Mouse (Mus musculus) kidney, embryonic 15.5 days (tissue): ENCODE measurements around the gene Smad9. TPM values are rescaled to one million over a fixed set of nuclear protein-coding genes. Genes with fewer than 3 reads are reported as not detected.
A peak's percentile ranks its signal among the peaks of the same experiment; 100 is the strongest.
"Not testable (repeated sequence)": the region's sequence is repeated elsewhere in the genome, so short reads cannot be mapped to it uniquely, and the experiment has no call there.

Source experiments
- ATAC-seq: fragments of 200-750 bp; cut with Nextera tagmentation; replicated peaks from 2 replicates; pipeline ENCODE4 v1.8.0; 2017; ENCODE audit warnings: moderate TSS enrichment; ENCODE audit not compliant: low FRiP score
- H3K27ac ChIP-seq: fragments of 300-500 bp; sonication (generic); 2 replicates; pipeline ENCODE4 v1.5.1; 2015; ENCODE audit warnings: mild to moderate bottlenecking, inconsistent platforms
- H3K27me3 ChIP-seq: fragments of 300-500 bp; sonication (generic); 2 replicates; pipeline ENCODE4 v1.6.1; 2015; ENCODE audit warnings: inconsistent platforms
- H3K36me3 ChIP-seq: fragments of 300-500 bp; sonication (generic); 2 replicates; pipeline ENCODE4 v1.6.1; 2015; ENCODE audit warnings: inconsistent platforms
- H3K4me1 ChIP-seq: fragments of 300-500 bp; sonication (generic); 2 replicates; pipeline ENCODE4 v1.6.1; 2015; ENCODE audit warnings: inconsistent platforms
- H3K4me2 ChIP-seq: fragments of 300-500 bp; sonication (generic); 2 replicates; pipeline ENCODE4 v1.6.1; 2015; ENCODE audit warnings: moderate library complexity, mild to moderate bottlenecking, inconsistent platforms
- H3K4me3 ChIP-seq: fragments of 300-500 bp; sonication (generic); replicated peaks from 2 replicates; pipeline ENCODE4 v1.5.1; 2015; ENCODE audit warnings: mild to moderate bottlenecking, inconsistent platforms
- H3K9ac ChIP-seq: fragments of 300-500 bp; sonication (generic); 2 replicates; pipeline ENCODE4 v1.6.1; 2015; ENCODE audit warnings: mild to moderate bottlenecking, inconsistent platforms
- H3K9me3 ChIP-seq: fragments of 300-500 bp; sonication (generic); replicated peaks from 2 replicates; pipeline ENCODE4 v1.6.1; 2016; ENCODE audit warnings: inconsistent platforms
- WGBS: fragments of 180-500 bp; shearing (Covaris S2); methylation state at CpG from one replicate; pipeline ENCODE4 v1.1.7; 2015; ENCODE audit warnings: mixed read lengths; 5-methylcytosine and 5-hydroxymethylcytosine counted together
- polyA plus RNA-seq: library from polyadenylated mRNA; unstranded; fragments of >200 nt; fragmentation: Nextera tagmentation; extraction: Ambion mirVana; gene quantifications from 2 replicates; pipeline ENCODE4 v1.2.1, GENCODE M21; 2015

Gene Smad9
- polyA plus RNA-seq, 1 experiment from 2014 or later: 1.5 TPM

DNA sequence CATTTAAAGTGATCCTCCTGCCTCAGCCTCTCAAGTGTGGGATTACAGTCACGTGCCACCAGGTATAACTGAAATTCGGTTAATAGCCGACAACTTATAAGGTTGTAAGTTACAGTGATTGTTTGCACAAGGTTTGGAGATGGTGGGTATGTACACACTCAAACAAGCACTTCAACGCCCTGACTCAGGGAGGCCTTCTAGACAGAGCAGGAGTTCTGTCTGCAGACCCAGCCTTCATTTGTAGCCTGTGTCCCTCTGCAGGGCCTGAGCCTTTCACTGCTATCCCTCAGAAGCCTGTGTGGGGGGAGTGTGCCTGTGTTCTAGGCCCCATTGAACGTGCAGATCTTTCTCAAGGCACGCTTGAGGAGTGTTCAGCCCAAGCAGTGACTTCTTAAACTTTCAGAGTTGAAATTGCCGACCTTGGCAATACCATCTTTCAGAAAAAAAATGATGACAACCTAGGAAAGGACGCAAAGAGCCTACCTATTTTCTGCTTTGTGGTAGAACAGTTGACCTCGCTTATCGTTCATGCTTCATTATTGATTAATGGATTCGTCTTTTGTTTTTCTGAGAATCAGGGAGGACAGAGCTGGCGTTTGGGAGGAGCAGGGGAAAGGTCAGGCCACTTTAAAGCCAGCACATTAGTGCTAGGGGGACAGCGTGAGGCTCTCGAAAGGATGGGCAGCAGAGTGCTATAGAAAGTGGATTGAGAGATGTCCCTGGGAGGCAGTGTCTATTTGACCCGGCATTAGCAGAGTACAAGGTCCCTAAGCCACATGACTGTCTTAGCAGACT, 5.1 kb downstream of the Smad9 start:
- Histone ChIP-seq H3K9me3 (no peaks in the 10 kb centered on the region), H3K27ac (no peak overlapping the region), H3K9ac (no peak overlapping the region), H3K27me3 (no peaks in the 10 kb centered on the region), H3K4me1 (peaks cover 30% of the 10 kb centered on the region), H3K4me2 (no peak overlapping the region), H3K36me3 (no peaks in the 10 kb centered on the region), H3K4me3 (no peak overlapping the region)
- WGBS: 56% methylated on average over 15 of the region's 15 CpGs
- ATAC-seq: no peak

GRCm38 (mm10) chr3:54761258-54761657, 5.9 kb downstream of the Smad9 start:
- no peaks in the 10 kb centered on the region for H3K36me3 ChIP-seq
- H3K9ac ChIP-seq: no peak overlapping the region
- H3K9me3 ChIP-seq: no peaks in the 10 kb centered on the region
- ATAC-seq: no peak
- H3K4me2 ChIP-seq: no peak overlapping the region
- no peaks in the 10 kb centered on the region for H3K27me3 ChIP-seq
- H3K27ac ChIP-seq: no peak overlapping the region
- 100% methylated on average over 1 of the region's 1 CpGs for WGBS
- H3K4me1 ChIP-seq: peaks cover 23% of the 10 kb centered on the region
- H3K4me3 ChIP-seq: no peak overlapping the region

GRCm38 (mm10) chr3:54764418-54764817, 9.0 kb downstream of the Smad9 start:
- 70% methylated on average over 18 of the region's 18 CpGs for WGBS
- Histone ChIP-seq H3K4me1 (0 out of 2 replicates have a peak, but pooled peaks cover 9% of the 10 kb centered on the region), H3K9ac (no peak overlapping the region), H3K4me3 (peak overlapping the region; percentile 13; the same call in 1 of the 2 replicates), H3K9me3 (no peaks in the 10 kb centered on the region), H3K4me2 (peak overlapping the region; percentile 39), H3K27ac (no peak overlapping the region), H3K36me3 (no peaks in the 10 kb centered on the region), H3K27me3 (no peaks in the 10 kb centered on the region)
- ATAC-seq: no peak

DNA sequence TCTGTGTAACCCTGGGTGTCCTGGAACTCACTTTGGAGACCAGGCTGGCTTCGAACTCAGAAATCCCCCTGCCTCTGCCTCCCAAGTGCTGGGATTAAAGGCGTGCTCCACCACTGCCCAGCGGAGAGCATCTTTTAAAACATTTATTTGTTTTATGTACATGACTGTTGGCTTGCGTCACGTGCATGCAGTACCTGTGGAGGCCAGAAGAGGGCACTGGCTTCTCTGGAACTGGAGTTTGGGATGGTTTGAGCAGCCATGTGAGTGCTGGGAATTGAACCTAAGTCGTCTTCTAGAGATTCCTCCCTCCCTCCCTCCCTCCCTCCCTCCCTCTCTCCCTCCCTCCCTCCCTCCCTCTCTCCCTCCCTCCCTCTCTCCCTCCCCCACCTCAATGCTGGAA, 10.1 kb downstream of the Smad9 start:
- H3K9me3 ChIP-seq, H3K36me3 ChIP-seq, H3K27ac ChIP-seq, H3K4me1 ChIP-seq, ATAC-seq, H3K9ac ChIP-seq, H3K27me3 ChIP-seq, H3K4me2 ChIP-seq, H3K4me3 ChIP-seq: not testable (repeated sequence)
- 93% methylated on average over 6 of the region's 6 CpGs for WGBS

DNA sequence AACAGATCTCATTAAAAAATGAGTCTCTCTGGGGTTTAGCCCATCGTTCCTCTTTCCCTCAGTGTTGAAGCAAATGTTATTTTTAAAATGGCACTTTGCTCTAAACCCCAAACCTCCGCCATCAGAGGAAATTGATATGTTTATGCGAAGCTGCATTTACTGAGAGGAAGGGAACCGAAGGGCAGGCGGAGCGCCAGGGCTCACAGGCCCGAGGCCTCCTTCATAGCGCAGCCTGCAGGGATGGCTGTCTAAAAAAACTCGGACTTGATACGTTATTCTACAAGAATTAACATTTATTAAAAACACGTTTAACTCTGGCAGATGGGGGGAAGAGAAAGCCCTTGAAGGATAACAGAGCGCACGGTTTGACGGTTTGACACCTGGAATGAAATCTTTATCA, 10.7 kb downstream of the Smad9 start:
- H3K9ac ChIP-seq: no peak overlapping the region
- WGBS: 78% methylated on average over 14 of the region's 14 CpGs
- ATAC-seq: no peak
- no peak overlapping the region for H3K4me3 ChIP-seq
- H3K36me3 ChIP-seq: no peaks in the 10 kb centered on the region
- no peaks in the 10 kb centered on the region for H3K27me3 ChIP-seq
- H3K9me3 ChIP-seq: no peaks in the 10 kb centered on the region
- H3K27ac ChIP-seq: no peak overlapping the region
- 0 out of 2 replicates have a peak, but pooled peaks cover 5% of the 10 kb centered on the region for H3K4me1 ChIP-seq
- H3K4me2 ChIP-seq: no peak overlapping the region

- 77% methylated on average over 5 of the region's 5 CpGs for WGBS
Measured at GRCm38 (mm10) chr3:54766811-54767210, 11.4 kb downstream of the Smad9 start.

GRCm38 (mm10) chr3:54768592-54768991, 13.2 kb downstream of the Smad9 start:
- ATAC-seq: no peak
- WGBS: 84% methylated on average over 8 of the region's 8 CpGs

More at GRCm38 (mm10) chr3:54766811-54767210, 11.4 kb downstream of the Smad9 start:
- Histone ChIP-seq H3K9me3 (no peaks in the 10 kb centered on the region), H3K27me3 (no peaks in the 10 kb centered on the region), H3K4me1 (0 out of 2 replicates have a peak, but pooled peaks cover 2% of the 10 kb centered on the region), H3K27ac (no peak overlapping the region), H3K36me3 (no peaks in the 10 kb centered on the region), H3K4me3 (no peak overlapping the region), H3K9ac (no peak overlapping the region), H3K4me2 (no peak overlapping the region)
- ATAC-seq: no peak

GRCm38 (mm10) chr3:54769349-54770275, 14.2 kb downstream of the Smad9 start:
- ATAC-seq: no peak
- WGBS: 74% methylated on average over 17 of the region's 17 CpGs
- no peaks in the 10 kb centered on the region for H3K36me3 ChIP-seq

More at GRCm38 (mm10) chr3:54768592-54768991, 13.2 kb downstream of the Smad9 start:
- no peaks in the 10 kb centered on the region for H3K9me3 ChIP-seq
- no peak overlapping the region for H3K4me2 ChIP-seq
- 0 out of 2 replicates have a peak, but pooled peaks cover 2% of the 10 kb centered on the region for H3K4me1 ChIP-seq
- no peak overlapping the region for H3K4me3 ChIP-seq
- H3K27ac ChIP-seq: no peak overlapping the region
- no peaks in the 10 kb centered on the region for H3K36me3 ChIP-seq
- H3K27me3 ChIP-seq: no peaks in the 10 kb centered on the region
- H3K9ac ChIP-seq: no peak overlapping the region

GRCm38 (mm10) chr3:54773613-54774012, 18.2 kb downstream of the Smad9 start:
- Histone ChIP-seq H3K9me3 (no peaks in the 10 kb centered on the region), H3K36me3 (no peaks in the 10 kb centered on the region), H3K4me3 (no peak overlapping the region), H3K4me1 (peaks cover 2% of the 10 kb centered on the region; the same call in 1 of the 2 replicates), H3K27me3 (no peaks in the 10 kb centered on the region), H3K4me2 (no peak overlapping the region), H3K9ac (no peak overlapping the region), H3K27ac (no peak overlapping the region)
- no peak for ATAC-seq
- WGBS: 84% methylated on average over 6 of the region's 6 CpGs

More at GRCm38 (mm10) chr3:54769349-54770275, 14.2 kb downstream of the Smad9 start:
- Histone ChIP-seq H3K4me1 (no peaks in the 10 kb centered on the region), H3K4me3 (no peak overlapping the region), H3K9me3 (no peaks in the 10 kb centered on the region), H3K27ac (no peak overlapping the region), H3K27me3 (no peaks in the 10 kb centered on the region), H3K4me2 (no peak overlapping the region), H3K9ac (no peak overlapping the region)

DNA sequence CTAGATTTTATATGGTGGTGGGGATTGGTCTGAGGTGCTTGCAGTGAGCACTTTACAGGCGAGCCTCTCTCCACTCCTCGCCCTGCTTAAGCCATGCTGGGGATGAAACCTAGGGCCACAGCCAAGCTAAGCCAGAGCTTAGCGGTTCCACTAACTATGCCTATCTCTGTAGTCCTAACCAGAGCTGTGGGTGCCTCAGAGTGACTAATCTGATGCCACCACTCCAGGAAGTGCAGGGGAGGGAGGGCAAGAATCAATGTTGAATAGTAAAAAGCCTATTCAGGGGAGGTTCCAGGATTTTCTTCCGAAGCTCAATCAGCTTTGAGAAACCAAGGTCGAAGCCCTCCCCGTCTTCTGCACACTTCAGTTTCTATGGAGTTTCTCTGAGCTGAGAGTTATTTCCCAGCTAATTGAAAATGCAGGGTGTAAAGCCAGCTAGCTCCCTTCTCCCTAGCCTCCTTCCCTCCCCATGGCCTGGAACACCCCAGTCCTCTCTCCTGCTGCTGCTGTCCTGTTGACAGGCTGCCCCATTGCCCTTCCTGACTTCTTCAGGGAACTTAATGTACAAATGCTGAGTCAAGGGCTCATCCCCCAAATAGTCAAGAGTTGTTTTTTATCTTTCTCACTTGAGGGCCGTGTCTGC, 20.7 kb downstream of the Smad9 start:
- Histone ChIP-seq H3K27me3 (no peaks in the 10 kb centered on the region), H3K9ac (no peak overlapping the region), H3K4me2 (no peak overlapping the region), H3K36me3 (no peaks in the 10 kb centered on the region), H3K4me1 (peaks cover 2% of the 10 kb centered on the region; the same call in 1 of the 2 replicates), H3K27ac (no peak overlapping the region), H3K9me3 (no peaks in the 10 kb centered on the region), H3K4me3 (no peak overlapping the region)
- WGBS: 69% methylated on average over 7 of the region's 7 CpGs
- ATAC-seq: no peak

DNA sequence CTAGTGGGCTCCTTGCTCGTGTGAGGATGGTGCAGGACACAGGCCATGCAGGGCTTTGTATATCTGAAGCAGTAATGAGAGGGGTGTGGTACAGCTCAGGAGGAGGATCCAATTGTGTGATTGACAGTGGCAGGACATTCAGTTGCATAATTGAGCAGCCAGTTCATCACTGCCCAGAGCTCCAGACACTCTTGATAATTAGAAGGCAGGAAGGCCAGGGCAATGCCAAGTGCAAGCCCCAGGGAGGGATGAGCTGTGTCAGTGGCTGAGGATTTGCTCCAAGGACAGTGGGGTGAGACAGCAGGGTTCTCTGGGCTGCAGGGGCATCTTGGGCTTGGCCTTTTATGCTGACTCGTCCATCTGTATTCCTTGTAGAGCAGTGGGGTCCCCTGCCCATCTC, 35.2 kb downstream of the Smad9 start:
- 0 out of 2 replicates have a peak, but pooled peaks cover 4% of the 10 kb centered on the region for H3K9me3 ChIP-seq
- no peak overlapping the region for H3K9ac ChIP-seq
- no peak overlapping the region for H3K27ac ChIP-seq
- peaks cover 35% of the 10 kb centered on the region for H3K36me3 ChIP-seq
- 71% methylated on average over 2 of the region's 2 CpGs for WGBS
- H3K27me3 ChIP-seq: no peaks in the 10 kb centered on the region
- H3K4me3 ChIP-seq: no peak overlapping the region
- H3K4me2 ChIP-seq: no peak overlapping the region
- no peaks in the 10 kb centered on the region for H3K4me1 ChIP-seq
- no peak for ATAC-seq
